Mouse (Mus musculus) WW6 (cell line): ENCODE measurements around the gene Hes1.
"Not testable (repeated sequence)": the region's sequence is repeated elsewhere in the genome, so short reads cannot be mapped to it uniquely, and the experiment has no call there.

Experiments
- DNase-seq: peaks from one replicate; pipeline ENCODE4 v3.0.0-alpha.2; 2013; ENCODE audit warnings: low read depth, low spot score

Gene Hes1

GRCm38 (mm10) chr16:30069950-30070770 is 6.0 kb downstream of the Hes1 start:
- DNase-seq: no peak

DNA sequence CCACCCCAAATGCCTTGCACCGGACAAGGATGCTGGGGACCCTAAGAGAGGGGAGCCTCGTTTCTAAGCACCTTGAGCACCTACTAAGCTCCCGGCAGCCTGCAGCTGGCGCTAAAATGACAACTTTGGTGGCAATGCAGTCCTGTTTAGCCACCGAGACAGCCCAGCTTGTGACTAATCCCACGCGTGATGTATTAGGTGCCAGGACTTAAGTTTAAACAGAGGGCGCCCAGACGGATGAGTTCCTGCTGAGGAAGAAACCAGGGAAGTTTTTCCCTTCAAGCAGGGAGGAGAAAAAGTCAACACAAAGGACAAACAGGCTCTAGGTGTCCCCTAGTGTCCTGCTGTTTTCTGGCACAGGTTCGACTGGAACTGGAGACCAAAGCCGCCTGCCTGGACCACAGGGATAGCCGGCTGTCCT is 6.6 kb downstream of the Hes1 start:
- DNase-seq: no peak

- no peak for DNase-seq
Measured at GRCm38 (mm10) chr16:30073317-30073716, 9.1 kb downstream of the Hes1 start.

DNA sequence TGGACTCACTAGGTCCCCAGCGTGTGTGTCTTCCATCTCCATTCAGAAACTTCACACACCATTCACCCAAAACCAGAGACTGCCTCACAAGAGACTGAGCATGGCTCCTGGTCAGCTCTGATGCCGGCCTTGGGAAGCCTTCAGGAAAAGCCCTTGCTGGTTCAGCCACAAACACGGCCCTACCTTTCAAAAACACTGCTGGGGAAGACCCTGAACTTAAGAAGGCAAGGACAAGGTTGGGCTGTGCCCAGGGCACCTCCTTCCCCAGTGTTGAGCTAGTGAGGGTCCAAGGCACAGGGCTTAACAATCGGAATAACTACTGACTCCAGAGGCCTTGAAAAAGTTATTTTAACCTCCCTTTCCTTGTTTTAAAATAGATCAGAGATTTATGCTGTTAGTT is 17.3 kb downstream of the Hes1 start:
- no peak for DNase-seq

- DNase-seq: no peak
Measured at GRCm38 (mm10) chr16:30081980-30082379, 17.8 kb downstream of the Hes1 start.

GRCm38 (mm10) chr16:30082965-30083364 is 18.8 kb downstream of the Hes1 start:
- no peak for DNase-seq

- DNase-seq: no peak
Measured at GRCm38 (mm10) chr16:30083536-30083935, 19.4 kb downstream of the Hes1 start.

- DNase-seq: no peak
Measured at GRCm38 (mm10) chr16:30088646-30089045, 24.5 kb downstream of the Hes1 start.

DNA sequence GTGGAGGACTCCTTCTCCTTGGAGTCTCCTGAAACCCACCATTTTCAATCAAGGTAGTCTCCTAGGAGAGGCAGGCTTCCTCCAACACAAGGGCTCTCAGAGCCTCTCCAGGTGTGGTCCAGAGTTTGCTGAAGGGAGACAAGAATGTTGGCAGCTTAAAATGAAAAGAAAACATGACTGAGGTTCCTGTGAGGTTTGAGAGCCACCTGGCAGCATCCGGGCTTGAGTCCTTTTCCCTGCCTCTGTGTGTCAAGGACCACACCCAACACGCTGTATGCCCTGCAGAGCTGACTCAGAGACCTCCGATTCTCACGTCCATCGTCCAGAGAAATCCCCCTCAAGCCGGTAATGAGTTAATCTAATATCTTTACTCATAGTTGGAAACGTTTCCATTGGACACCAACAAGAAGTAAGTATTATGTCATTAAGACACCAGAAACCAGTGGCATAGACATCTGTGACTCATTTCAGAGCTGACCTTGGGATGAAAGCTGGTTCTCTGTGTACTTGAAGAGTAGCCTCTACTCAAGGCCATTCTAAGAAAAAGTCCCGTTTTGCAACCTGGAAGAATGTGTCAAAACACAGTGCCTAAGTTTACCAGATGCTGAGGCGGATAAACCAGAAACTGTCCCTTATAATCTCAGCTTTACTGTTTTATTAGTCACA is 26.1 kb downstream of the Hes1 start:
- no peak for DNase-seq

GRCm38 (mm10) chr16:30096050-30096449 is 31.9 kb downstream of the Hes1 start:
- no peak for DNase-seq

DNA sequence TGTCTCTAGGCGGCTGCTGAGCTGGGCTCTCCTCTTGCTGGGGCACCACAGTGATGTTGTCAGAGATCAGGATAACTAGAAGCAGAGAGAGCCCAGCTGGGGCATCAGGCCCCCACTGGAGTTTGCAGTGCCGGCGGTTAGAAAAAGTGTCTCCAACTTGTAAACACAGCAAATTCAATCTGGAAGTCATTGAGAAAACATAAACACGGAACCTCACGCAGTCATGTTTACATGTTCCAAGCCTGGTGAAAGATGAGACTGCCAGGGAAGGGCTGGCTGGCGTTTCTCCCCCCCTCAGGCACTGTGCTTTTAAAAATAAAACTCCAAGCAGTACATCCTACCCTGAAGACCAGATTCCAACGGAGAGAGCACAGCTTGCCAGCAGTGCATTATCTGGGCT is 32.3 kb downstream of the Hes1 start:
- DNase-seq: no peak

DNA sequence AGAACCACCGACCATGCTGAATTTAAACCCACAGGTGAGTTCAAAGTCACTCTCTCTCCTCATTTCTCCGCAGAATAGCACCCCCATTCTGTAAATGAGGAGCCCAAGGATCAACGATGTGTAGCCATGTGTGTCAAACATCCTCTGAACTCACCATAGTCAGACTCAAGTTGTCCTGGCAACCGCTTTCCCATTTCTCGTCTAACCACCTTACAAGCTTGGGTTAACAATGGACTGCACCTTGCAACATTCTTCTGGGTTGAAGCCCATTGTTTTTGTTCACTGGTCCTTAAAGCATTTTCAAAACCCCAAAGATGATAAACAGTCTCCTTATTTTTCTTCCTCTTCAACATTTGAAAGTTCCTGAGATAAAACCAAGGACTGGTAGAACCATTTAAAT is 34.9 kb downstream of the Hes1 start:
- no peak for DNase-seq

- DNase-seq: no peak
Measured at GRCm38 (mm10) chr16:30102149-30102915, 38.1 kb downstream of the Hes1 start.

GRCm38 (mm10) chr16:30102982-30103381 is 38.8 kb downstream of the Hes1 start:
- DNase-seq: no peak

DNA sequence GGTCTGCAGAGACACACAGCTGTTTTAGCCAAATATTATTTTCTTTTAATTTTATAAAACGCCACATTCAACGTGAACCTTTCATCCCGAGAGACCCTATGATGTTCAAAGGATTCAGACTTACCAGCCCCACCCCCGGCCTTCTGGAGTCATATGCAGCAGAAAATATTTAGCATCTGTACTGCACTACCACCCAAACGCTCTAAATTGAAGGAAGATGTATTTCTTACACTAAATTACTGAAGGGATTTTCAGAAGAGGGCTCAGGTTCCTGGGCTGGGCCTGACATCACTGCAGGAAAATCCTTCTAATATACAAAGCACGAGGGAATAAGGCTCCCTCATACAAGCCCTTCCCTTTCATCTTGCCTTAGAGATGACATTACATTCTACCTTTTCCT is 39.3 kb downstream of the Hes1 start:
- DNase-seq: no peak

- no peak for DNase-seq
Measured at GRCm38 (mm10) chr16:30104363-30104762, 40.2 kb downstream of the Hes1 start.

DNA sequence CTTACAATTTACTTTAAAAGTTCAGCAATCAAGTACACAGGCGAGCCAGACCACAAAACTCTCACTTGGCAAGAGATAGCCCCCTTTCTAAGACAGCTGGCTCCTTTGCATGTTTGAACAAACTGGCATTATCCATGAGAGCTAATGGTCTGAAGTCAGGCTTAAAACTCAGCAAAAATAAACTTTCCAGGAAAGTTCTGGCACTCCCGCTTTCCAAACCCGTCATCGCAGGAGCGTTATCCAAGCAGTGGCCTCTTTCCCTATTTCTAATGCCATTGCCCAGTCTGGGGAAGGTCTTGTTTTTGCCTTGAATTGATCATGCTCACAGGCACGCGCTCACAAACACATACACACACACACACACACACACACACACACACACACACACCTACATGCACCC is 41.3 kb downstream of the Hes1 start:
- DNase-seq: no peak

DNA sequence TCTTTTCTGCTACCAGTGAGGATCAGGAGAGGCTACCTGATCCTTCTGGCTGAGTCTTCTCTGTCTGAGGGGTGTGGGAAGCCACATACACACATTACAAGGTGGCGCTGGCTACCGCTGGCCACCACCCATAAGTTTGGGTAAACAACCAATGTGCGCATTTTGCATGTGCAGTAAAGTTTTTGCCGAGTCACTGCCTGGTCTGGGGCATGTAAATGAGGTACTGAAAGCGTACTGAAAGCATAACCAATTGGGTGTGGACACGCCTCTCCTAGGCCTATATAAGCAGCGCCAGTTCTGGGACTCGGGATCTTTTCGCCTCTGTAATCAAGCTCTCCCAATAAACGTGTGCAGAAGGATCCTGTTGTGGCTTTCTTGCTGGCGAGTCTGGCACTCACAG is 44.0 kb downstream of the Hes1 start:
- not testable (repeated sequence) for DNase-seq

GRCm38 (mm10) chr16:30110466-30110865 is 46.3 kb downstream of the Hes1 start:
- DNase-seq: no peak

DNA sequence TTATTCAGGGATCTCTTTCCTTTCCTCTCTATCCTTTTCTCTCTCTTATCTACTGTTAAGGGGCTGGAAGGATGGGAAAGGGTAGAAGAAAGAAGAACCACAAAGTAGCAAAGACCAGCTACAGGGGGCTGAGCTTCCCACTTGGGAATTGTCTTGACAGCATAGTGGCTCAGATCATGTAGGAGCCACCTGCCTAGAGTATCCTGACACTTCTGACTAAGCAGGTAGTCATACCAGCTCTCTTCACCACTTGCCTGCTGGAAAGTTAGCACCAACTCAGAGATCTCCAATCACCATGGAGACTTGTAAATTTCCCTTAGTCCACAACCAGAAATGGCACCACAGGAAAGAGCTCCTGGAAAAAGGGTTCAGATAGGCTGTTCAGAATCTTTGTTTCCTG is 46.9 kb downstream of the Hes1 start:
- DNase-seq: no peak

DNA sequence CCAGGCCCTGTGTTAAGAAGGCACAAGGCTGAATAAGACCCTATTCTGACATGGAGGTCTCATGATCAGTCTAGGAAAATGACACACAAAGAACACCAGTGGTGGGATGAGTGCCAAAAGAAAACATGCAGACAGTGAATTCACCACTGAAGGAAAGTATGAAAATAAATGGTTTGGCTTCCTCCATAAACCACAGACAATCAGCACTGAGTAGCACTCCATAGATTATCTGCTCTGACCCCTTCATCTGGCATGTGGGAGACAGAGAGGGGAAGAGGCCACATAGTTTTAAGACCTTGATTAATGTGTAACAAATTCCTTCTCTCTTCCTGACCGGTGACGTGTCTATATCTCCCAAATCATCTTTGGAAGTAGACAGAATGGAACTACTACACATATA is 47.4 kb downstream of the Hes1 start:
- no peak for DNase-seq

DNA sequence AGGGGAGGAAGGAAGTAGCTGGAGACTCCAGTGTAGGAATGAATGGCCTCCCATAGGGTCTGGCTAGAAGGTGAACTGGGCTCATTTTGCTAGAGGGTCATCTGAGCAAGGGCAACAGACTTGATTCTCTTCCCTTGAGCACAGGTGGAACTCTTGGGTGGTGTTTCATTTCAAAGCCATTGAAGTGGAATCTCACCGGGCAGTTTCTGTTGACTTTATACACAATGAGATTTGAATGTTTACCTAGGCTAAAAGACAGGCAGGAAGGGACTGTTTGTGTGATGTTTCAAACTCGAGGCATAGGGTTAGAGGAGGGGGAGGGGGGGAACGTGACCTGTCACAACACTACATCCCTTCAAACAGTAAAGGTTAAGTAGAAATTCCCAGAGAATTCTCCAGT is 49.0 kb downstream of the Hes1 start:
- DNase-seq: no peak

- no peak for DNase-seq
Measured at GRCm38 (mm10) chr16:30113800-30114199, 49.6 kb downstream of the Hes1 start.
